Mouse (Mus musculus): ENCODE data around the gene Senp1. TPM values are rescaled to one million over a fixed set of nuclear protein-coding genes. Genes with fewer than 3 reads are reported as not detected.

Senp1 gene
- polyA plus RNA-seq, 1 experiment from 2014 or later = 12.9 TPM

GRCm38 (mm10) chr15:98096957-98097356 is 3.4 kb upstream of the Senp1 start:
- Histone ChIP-seq H3K9ac (ENCODE audit: low read depth, low read length) (no peak overlapping the region), H3K36me3 (ENCODE audit: control insufficient read depth, insufficient read depth) (no peaks in the 10 kb centered on the region; the same call in 1 of the 2 replicates), H3K27ac (ENCODE audit: low read length) (no peak overlapping the region), H3K4me3 (ENCODE audit: low read depth, low read length) (no peak overlapping the region), H3K27me3 (ENCODE audit: control insufficient read depth, insufficient read depth, low read depth, low read length) (no peaks in the 10 kb centered on the region), H3K4me1 (ENCODE audit: control insufficient read depth, low read depth, low read length) (peaks cover 6% of the 10 kb centered on the region), H3K4me2 (ENCODE audit: low read depth, low read length) (no peak overlapping the region), H3K9me3 (replicated peaks; ENCODE audit: control insufficient read depth, low read length) (no peaks in the 10 kb centered on the region)
- no peak for ATAC-seq (ENCODE audit: low read depth)
- WGBS (ENCODE audit: insufficient replicate concordance) = 47% methylated on average over 3 of the region's 3 CpGs

GRCm38 (mm10) chr15:98094905-98095304 is 1.4 kb upstream of the Senp1 start:
- WGBS (ENCODE audit: insufficient replicate concordance) = 87% methylated on average over 12 of the region's 12 CpGs
- Histone ChIP-seq H3K9ac (ENCODE audit: low read depth, low read length) (no peak overlapping the region), H3K36me3 (ENCODE audit: control insufficient read depth, insufficient read depth) (no peaks in the 10 kb centered on the region; the same call in 1 of the 2 replicates), H3K27ac (ENCODE audit: low read length) (no peak overlapping the region), H3K9me3 (replicated peaks; ENCODE audit: control insufficient read depth, low read length) (no peaks in the 10 kb centered on the region), H3K27me3 (ENCODE audit: control insufficient read depth, insufficient read depth, low read depth, low read length) (no peaks in the 10 kb centered on the region), H3K4me2 (ENCODE audit: low read depth, low read length) (no peak overlapping the region), H3K4me1 (ENCODE audit: control insufficient read depth, low read depth, low read length) (peaks cover 11% of the 10 kb centered on the region), H3K4me3 (ENCODE audit: low read depth, low read length) (no peak overlapping the region)
- no peak for ATAC-seq (ENCODE audit: low read depth)

GRCm38 (mm10) chr15:98092372-98093120 is 998 bp downstream of the Senp1 start, which contains the start of gene Pfkm:
Pfkm (plus strand) TSS chr15:98092589.
- peak within 1 kb of the TSS; percentile 93 for H3K9ac ChIP-seq (ENCODE audit: low read depth, low read length)
- H3K27ac ChIP-seq (ENCODE audit: low read length) = peak within 1 kb of the TSS; percentile 92
- no peaks in the 10 kb centered on the region; the same call in 1 of the 2 replicates for H3K36me3 ChIP-seq (ENCODE audit: control insufficient read depth, insufficient read depth)
- H3K4me2 ChIP-seq (ENCODE audit: low read depth, low read length) = peak within 1 kb of the TSS; percentile 83
- H3K9me3 ChIP-seq (replicated peaks; ENCODE audit: control insufficient read depth, low read length) = no peaks in the 10 kb centered on the region
- under 1% methylated on average over 30 of the region's 30 CpGs for WGBS (ENCODE audit: insufficient replicate concordance)
- peaks cover 11% of the 10 kb centered on the region for H3K4me1 ChIP-seq (ENCODE audit: control insufficient read depth, low read depth, low read length)
- peak; percentile 25 for ATAC-seq (ENCODE audit: low read depth)
- H3K27me3 ChIP-seq (ENCODE audit: control insufficient read depth, insufficient read depth, low read depth, low read length) = no peaks in the 10 kb centered on the region
- H3K4me3 ChIP-seq (ENCODE audit: low read depth, low read length) = peak within 1 kb of the TSS; percentile 77

- peak overlapping the region; percentile 77 for H3K4me3 ChIP-seq (ENCODE audit: low read depth, low read length)
- H3K27ac ChIP-seq (ENCODE audit: low read length) = peak overlapping the region; percentile 67
- peak overlapping the region; percentile 83 for H3K4me2 ChIP-seq (ENCODE audit: low read depth, low read length)
- H3K9ac ChIP-seq (ENCODE audit: low read depth, low read length) = peak overlapping the region; percentile 93
- no peaks in the 10 kb centered on the region for H3K27me3 ChIP-seq (ENCODE audit: control insufficient read depth, insufficient read depth, low read depth, low read length)
- H3K9me3 ChIP-seq (replicated peaks; ENCODE audit: control insufficient read depth, low read length) = no peaks in the 10 kb centered on the region
- ATAC-seq (ENCODE audit: low read depth) = no peak
- peaks cover 2% of the 10 kb centered on the region; the same call in 1 of the 2 replicates for H3K36me3 ChIP-seq (ENCODE audit: control insufficient read depth, insufficient read depth)
- 10% methylated on average over 4 of the region's 4 CpGs for WGBS (ENCODE audit: insufficient replicate concordance)
- peaks cover 11% of the 10 kb centered on the region for H3K4me1 ChIP-seq (ENCODE audit: control insufficient read depth, low read depth, low read length)
Observed at GRCm38 (mm10) chr15:98091841-98092240, 1.7 kb downstream of the Senp1 start.

- H3K27ac ChIP-seq (ENCODE audit: low read length) = no peak overlapping the region
- no peak overlapping the region for H3K4me3 ChIP-seq (ENCODE audit: low read depth, low read length)
- H3K4me1 ChIP-seq (ENCODE audit: control insufficient read depth, low read depth, low read length) = peaks cover 11% of the 10 kb centered on the region
- peaks cover 13% of the 10 kb centered on the region for H3K36me3 ChIP-seq (ENCODE audit: control insufficient read depth, insufficient read depth)
- no peak for ATAC-seq (ENCODE audit: low read depth)
- H3K9me3 ChIP-seq (replicated peaks; ENCODE audit: control insufficient read depth, low read length) = no peaks in the 10 kb centered on the region
- H3K9ac ChIP-seq (ENCODE audit: low read depth, low read length) = no peak overlapping the region
- no peaks in the 10 kb centered on the region for H3K27me3 ChIP-seq (ENCODE audit: control insufficient read depth, insufficient read depth, low read depth, low read length)
- WGBS (ENCODE audit: insufficient replicate concordance) = 53% methylated on average over 9 of the region's 9 CpGs
- no peak overlapping the region for H3K4me2 ChIP-seq (ENCODE audit: low read depth, low read length)
Observed at GRCm38 (mm10) chr15:98089421-98090183, 3.9 kb downstream of the Senp1 start.

- Histone ChIP-seq H3K9me3 (replicated peaks; ENCODE audit: control insufficient read depth, low read length) (no peaks in the 10 kb centered on the region), H3K4me1 (ENCODE audit: control insufficient read depth, low read depth, low read length) (peaks cover 8% of the 10 kb centered on the region), H3K4me3 (ENCODE audit: low read depth, low read length) (no peak overlapping the region), H3K4me2 (ENCODE audit: low read depth, low read length) (no peak overlapping the region), H3K27me3 (ENCODE audit: control insufficient read depth, insufficient read depth, low read depth, low read length) (no peaks in the 10 kb centered on the region), H3K9ac (ENCODE audit: low read depth, low read length) (no peak overlapping the region), H3K27ac (ENCODE audit: low read length) (no peak overlapping the region), H3K36me3 (ENCODE audit: control insufficient read depth, insufficient read depth) (peaks cover 17% of the 10 kb centered on the region)
- WGBS (ENCODE audit: insufficient replicate concordance) = 48% methylated on average over 1 of the region's 1 CpGs
- ATAC-seq (ENCODE audit: low read depth) = no peak
Observed at GRCm38 (mm10) chr15:98088889-98089288, 4.7 kb downstream of the Senp1 start.

GRCm38 (mm10) chr15:98076901-98077300 is 16.6 kb downstream of the Senp1 start:
- WGBS (ENCODE audit: insufficient replicate concordance) = 81% methylated on average over 6 of the region's 6 CpGs
- Histone ChIP-seq H3K4me1 (ENCODE audit: control insufficient read depth, low read depth, low read length) (no peaks in the 10 kb centered on the region), H3K27me3 (ENCODE audit: control insufficient read depth, insufficient read depth, low read depth, low read length) (no peaks in the 10 kb centered on the region), H3K9me3 (replicated peaks; ENCODE audit: control insufficient read depth, low read length) (no peaks in the 10 kb centered on the region), H3K27ac (ENCODE audit: low read length) (no peak overlapping the region), H3K36me3 (ENCODE audit: control insufficient read depth, insufficient read depth) (peaks cover 43% of the 10 kb centered on the region), H3K9ac (ENCODE audit: low read depth, low read length) (no peak overlapping the region), H3K4me3 (ENCODE audit: low read depth, low read length) (no peak overlapping the region), H3K4me2 (ENCODE audit: low read depth, low read length) (no peak overlapping the region)
- no peak for ATAC-seq (ENCODE audit: low read depth)

- H3K4me1 ChIP-seq (ENCODE audit: control insufficient read depth, low read depth, low read length) = no peaks in the 10 kb centered on the region
- H3K27me3 ChIP-seq (ENCODE audit: control insufficient read depth, insufficient read depth, low read depth, low read length) = no peaks in the 10 kb centered on the region
- no peak for ATAC-seq (ENCODE audit: low read depth)
- no peaks in the 10 kb centered on the region for H3K9me3 ChIP-seq (replicated peaks; ENCODE audit: control insufficient read depth, low read length)
- peaks cover 50% of the 10 kb centered on the region for H3K36me3 ChIP-seq (ENCODE audit: control insufficient read depth, insufficient read depth)
- H3K4me3 ChIP-seq (ENCODE audit: low read depth, low read length) = no peak overlapping the region
- no peak overlapping the region for H3K27ac ChIP-seq (ENCODE audit: low read length)
- no peak overlapping the region for H3K9ac ChIP-seq (ENCODE audit: low read depth, low read length)
- H3K4me2 ChIP-seq (ENCODE audit: low read depth, low read length) = no peak overlapping the region
- 87% methylated on average over 16 of the region's 16 CpGs for WGBS (ENCODE audit: insufficient replicate concordance)
Observed at GRCm38 (mm10) chr15:98075034-98075433, 18.5 kb downstream of the Senp1 start.

- no peaks in the 10 kb centered on the region for H3K4me1 ChIP-seq (ENCODE audit: control insufficient read depth, low read depth, low read length)
- H3K27ac ChIP-seq (ENCODE audit: low read length) = no peak overlapping the region
- WGBS (ENCODE audit: insufficient replicate concordance) = 91% methylated on average over 8 of the region's 8 CpGs
- no peak overlapping the region for H3K4me2 ChIP-seq (ENCODE audit: low read depth, low read length)
- no peak for ATAC-seq (ENCODE audit: low read depth)
- peaks cover 55% of the 10 kb centered on the region for H3K36me3 ChIP-seq (ENCODE audit: control insufficient read depth, insufficient read depth)
- H3K27me3 ChIP-seq (ENCODE audit: control insufficient read depth, insufficient read depth, low read depth, low read length) = no peaks in the 10 kb centered on the region
- no peak overlapping the region for H3K4me3 ChIP-seq (ENCODE audit: low read depth, low read length)
- no peak overlapping the region for H3K9ac ChIP-seq (ENCODE audit: low read depth, low read length)
- H3K9me3 ChIP-seq (replicated peaks; ENCODE audit: control insufficient read depth, low read length) = no peaks in the 10 kb centered on the region
Observed at GRCm38 (mm10) chr15:98074521-98074920, 19.0 kb downstream of the Senp1 start.

Measured in liver, embryonic 16.5 days (tissue).